Mouse (Mus musculus) limb, embryonic 10.5 days (tissue): ENCODE measurements around the gene Ano1. TPM values are rescaled to one million over a fixed set of nuclear protein-coding genes. Genes with fewer than 3 reads are reported as not detected.

Experiments used
- DNase-seq: peaks from one replicate; pipeline ENCODE4 v3.0.0-alpha.2; 2017; ENCODE audit warnings: low spot score
- H3K27ac ChIP-seq: fragments of 300-500 bp; sonication (generic); 2 replicates; pipeline ENCODE4 v1.5.1; 2016; ENCODE audit warnings: mild to moderate bottlenecking
- H3K27me3 ChIP-seq: fragments of 300-500 bp; sonication (generic); 2 replicates; pipeline ENCODE4 v1.6.1; 2016; ENCODE audit warnings: low read depth, mild to moderate bottlenecking; ENCODE audit not compliant: poor library complexity, severe bottlenecking
- H3K36me3 ChIP-seq: fragments of 300-500 bp; sonication (generic); 2 replicates; pipeline ENCODE4 v1.6.1; 2016; ENCODE audit warnings: mild to moderate bottlenecking, moderate library complexity
- H3K4me1 ChIP-seq: fragments of 300-500 bp; sonication (generic); 2 replicates; pipeline ENCODE4 v1.6.1; 2016
- H3K4me3 ChIP-seq: fragments of 300-500 bp; sonication (generic); 2 replicates; pipeline ENCODE4 v1.5.1; 2016; ENCODE audit warnings: mild to moderate bottlenecking, moderate library complexity
- H3K9me3 ChIP-seq: fragments of 300-500 bp; sonication (generic); replicated peaks from 2 replicates; pipeline ENCODE4 v1.6.1; 2016; ENCODE audit warnings: mild to moderate bottlenecking
- WGBS: fragments of 180-500 bp; shearing (Covaris S2); methylation state at CpG from one replicate; pipeline ENCODE4 v1.1.7; 2016; 5-methylcytosine and 5-hydroxymethylcytosine counted together
- polyA plus RNA-seq: library from polyadenylated mRNA; unstranded; fragments of >200 nt; fragmentation: Nextera tagmentation; extraction: Ambion mirVana; gene quantifications from 2 replicates; pipeline ENCODE4 v1.2.1, GENCODE M21; 2016

Ano1 gene
- polyA plus RNA-seq, 1 experiment from 2014 or later = 3.1 TPM

- no peak for DNase-seq
- peak overlapping the region; percentile 92 for H3K27ac ChIP-seq
- WGBS = 32% methylated on average over 8 of the region's 8 CpGs
Measured at GRCm38 (mm10) chr7:144554123-144554472, 197.7 kb downstream of the Ano1 start.

GRCm38 (mm10) chr7:144553237-144554122, 198.3 kb downstream of the Ano1 start, which contains the start of gene Ppfia1:
Gene Ppfia1 (minus strand): TSS chr7:144553729.
- H3K27ac ChIP-seq = peak within 1 kb of the TSS; percentile 92
- DNase-seq = peak; percentile 99
- 0 out of 2 replicates have a peak, but pooled peaks cover 3% of the 10 kb centered on the region for H3K27me3 ChIP-seq
- H3K4me1 ChIP-seq = peaks cover 24% of the 10 kb centered on the region
- H3K36me3 ChIP-seq = peaks cover 39% of the 10 kb centered on the region
- no peaks in the 10 kb centered on the region for H3K9me3 ChIP-seq
- WGBS = 1% methylated on average over 97 of the region's 97 CpGs
- H3K4me3 ChIP-seq = peak within 1 kb of the TSS; percentile 99

More at GRCm38 (mm10) chr7:144554123-144554472, 197.7 kb downstream of the Ano1 start:
- peak overlapping the region; percentile 99 for H3K4me3 ChIP-seq
- 0 out of 2 replicates have a peak, but pooled peaks cover 3% of the 10 kb centered on the region for H3K27me3 ChIP-seq
- H3K4me1 ChIP-seq = peaks cover 24% of the 10 kb centered on the region
- H3K9me3 ChIP-seq = no peaks in the 10 kb centered on the region
- peaks cover 33% of the 10 kb centered on the region for H3K36me3 ChIP-seq

DNA sequence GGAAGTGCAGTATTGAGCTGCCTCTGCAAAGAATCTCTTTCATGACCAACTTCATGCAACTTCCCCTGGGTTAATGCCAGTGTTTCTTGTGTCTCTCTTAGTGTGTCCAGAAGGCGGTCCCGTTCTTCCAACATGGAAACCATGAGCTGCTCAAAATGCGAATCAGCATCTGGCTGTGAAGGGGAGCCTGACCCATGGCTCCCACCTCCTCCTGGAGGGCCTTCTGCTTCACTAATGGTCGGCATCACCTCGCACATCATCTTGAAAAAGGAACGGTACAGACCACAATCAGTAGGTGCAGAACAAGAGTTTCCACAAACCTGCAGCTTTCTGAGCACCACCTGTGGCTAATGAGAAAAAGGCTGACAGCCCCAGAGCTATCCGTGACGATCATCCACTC, 199.5 kb downstream of the Ano1 start:
- Histone ChIP-seq H3K27ac (no peak overlapping the region), H3K27me3 (0 out of 2 replicates have a peak, but pooled peaks cover 3% of the 10 kb centered on the region), H3K4me1 (peaks cover 24% of the 10 kb centered on the region), H3K36me3 (peaks cover 49% of the 10 kb centered on the region), H3K9me3 (no peaks in the 10 kb centered on the region), H3K4me3 (peak overlapping the region; percentile 99)
- 87% methylated on average over 8 of the region's 8 CpGs for WGBS
- DNase-seq = no peak

DNA sequence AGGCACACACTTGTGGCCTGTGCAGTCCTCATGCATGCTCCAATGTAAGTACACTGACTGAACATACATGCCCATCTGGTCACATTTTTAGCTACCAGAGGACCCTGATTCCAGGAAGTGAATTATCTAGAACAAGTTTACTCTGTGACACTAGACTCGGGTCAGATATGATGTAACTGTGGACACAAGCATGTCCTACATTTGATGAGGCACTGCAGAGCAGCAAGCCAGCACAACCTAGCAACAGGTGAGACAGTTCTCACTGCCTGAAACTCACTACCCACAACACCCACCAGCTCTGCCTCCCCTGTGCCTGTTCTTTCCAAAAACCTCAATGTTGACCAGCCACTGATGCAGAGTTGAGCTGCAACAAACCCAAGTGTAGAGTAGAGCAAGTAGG, 201.0 kb downstream of the Ano1 start:
- WGBS = 94% methylated on average over 1 of the region's 1 CpGs
- no peak for DNase-seq
- peaks cover 24% of the 10 kb centered on the region for H3K4me1 ChIP-seq

DNA sequence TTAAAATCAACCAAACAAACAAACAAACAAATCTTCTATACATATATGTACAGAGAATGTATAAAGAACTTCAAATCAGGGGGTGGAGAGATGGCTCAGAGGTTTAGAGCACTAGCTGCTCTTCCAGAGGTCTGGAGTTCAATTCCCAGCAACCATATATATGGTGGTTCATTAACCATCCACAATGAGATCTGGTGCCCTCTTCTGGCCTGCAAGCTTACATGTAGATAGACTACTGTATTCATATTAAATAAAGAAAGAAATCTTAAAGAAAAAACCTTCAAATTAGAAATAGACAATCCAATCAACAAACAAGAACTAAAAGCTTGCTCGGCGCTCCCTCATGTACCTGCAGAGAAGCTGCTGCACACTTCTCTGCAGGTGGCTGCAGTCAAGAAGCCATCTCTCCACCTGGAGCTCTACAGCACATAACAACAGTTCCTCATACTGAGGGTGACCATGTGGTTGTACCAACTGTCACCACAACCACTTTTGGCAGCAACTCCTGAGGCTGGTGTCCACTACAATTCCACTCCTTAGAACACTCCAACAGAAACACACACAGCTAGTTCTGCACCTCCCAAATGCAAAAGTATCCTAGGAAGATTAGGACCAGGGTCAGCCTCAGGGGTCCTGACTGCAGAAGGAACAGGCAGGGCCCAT, 201.7 kb downstream of the Ano1 start:
- 98% methylated on average over 2 of the region's 2 CpGs for WGBS
- Histone ChIP-seq H3K9me3 (no peaks in the 10 kb centered on the region), H3K27me3 (no peaks in the 10 kb centered on the region), H3K27ac (no peak overlapping the region), H3K36me3 (peaks cover 71% of the 10 kb centered on the region), H3K4me1 (peaks cover 24% of the 10 kb centered on the region), H3K4me3 (no peak overlapping the region)
- DNase-seq = no peak

More for the DNA sequence above, 201.0 kb downstream of the Ano1 start:
- Histone ChIP-seq H3K27ac (no peak overlapping the region), H3K27me3 (0 out of 2 replicates have a peak, but pooled peaks cover 3% of the 10 kb centered on the region), H3K4me3 (no peak overlapping the region), H3K36me3 (peaks cover 64% of the 10 kb centered on the region), H3K9me3 (no peaks in the 10 kb centered on the region)

DNA sequence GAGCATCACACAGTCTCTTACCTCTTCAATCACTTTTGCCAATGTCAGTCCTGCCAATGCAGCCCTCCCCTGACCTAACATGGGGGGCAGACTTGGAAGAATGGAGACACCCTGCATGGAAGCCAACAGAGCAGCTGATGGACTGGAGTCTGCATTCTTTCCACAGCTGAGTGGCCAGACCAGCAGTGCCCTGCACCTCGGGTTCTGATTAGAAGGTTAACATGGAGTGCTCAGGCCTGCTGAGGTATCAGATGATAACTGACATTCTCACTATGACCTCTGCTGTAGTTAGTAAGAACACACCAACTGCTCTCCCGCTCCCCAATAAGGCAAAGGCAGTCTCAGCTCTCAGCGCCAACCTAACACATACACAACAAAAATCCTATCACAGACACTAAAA, 206.5 kb downstream of the Ano1 start:
- no peak for DNase-seq
- H3K27ac ChIP-seq = no peak overlapping the region
- H3K36me3 ChIP-seq = peaks cover 61% of the 10 kb centered on the region
- 95% methylated on average over 3 of the region's 3 CpGs for WGBS
- no peaks in the 10 kb centered on the region for H3K9me3 ChIP-seq
- no peaks in the 10 kb centered on the region for H3K4me1 ChIP-seq
- H3K4me3 ChIP-seq = no peak overlapping the region
- no peaks in the 10 kb centered on the region for H3K27me3 ChIP-seq

DNA sequence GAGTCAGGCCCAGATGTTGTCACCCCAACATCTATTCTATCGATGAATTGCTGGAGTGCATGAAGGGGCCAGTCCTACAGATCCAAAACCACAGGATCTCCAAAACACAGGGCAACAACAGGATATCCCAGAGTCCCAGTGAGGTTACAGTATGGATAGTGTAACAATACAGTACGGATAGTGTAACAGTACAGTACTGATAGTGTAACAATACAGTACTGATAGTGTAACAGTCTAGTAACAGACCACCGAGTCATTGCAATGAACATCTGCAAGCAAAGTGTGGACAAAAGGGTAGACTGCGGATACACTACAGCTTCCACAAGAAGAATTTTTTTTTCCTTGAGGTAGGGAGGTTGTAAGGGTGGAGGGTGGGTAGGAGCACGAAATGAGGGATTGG, 210.4 kb downstream of the Ano1 start:
- Histone ChIP-seq H3K4me3 (no peak overlapping the region), H3K36me3 (peaks cover 29% of the 10 kb centered on the region), H3K27ac (no peak overlapping the region), H3K4me1 (no peaks in the 10 kb centered on the region), H3K9me3 (no peaks in the 10 kb centered on the region), H3K27me3 (no peaks in the 10 kb centered on the region)
- WGBS = 94% methylated on average over 5 of the region's 5 CpGs
- DNase-seq = no peak

- Histone ChIP-seq H3K27ac (no peak overlapping the region), H3K9me3 (no peaks in the 10 kb centered on the region), H3K27me3 (no peaks in the 10 kb centered on the region), H3K4me3 (no peak overlapping the region), H3K4me1 (no peaks in the 10 kb centered on the region), H3K36me3 (peaks cover 12% of the 10 kb centered on the region)
- WGBS = 87% methylated on average over 2 of the region's 2 CpGs
- no peak for DNase-seq
Measured at GRCm38 (mm10) chr7:144539146-144539545, 212.6 kb downstream of the Ano1 start.

Other genes with a start within 250 kb of the Ano1 start
- gene Ppfia1, start 198.2 kb downstream of the Ano1 start, polyA plus RNA-seq = 43.2 and 45.5 TPM in 2 replicates
- 12.6 and 13.5 TPM in 2 replicates for gene Fadd, start 169.5 kb downstream of the Ano1 start, polyA plus RNA-seq
- 0.41 and 0.46 TPM in 2 replicates for gene Fgf3, start 86.1 kb upstream of the Ano1 start, polyA plus RNA-seq
- 1.5 and 3.2 TPM in 2 replicates for gene Fgf4, start 95.4 kb upstream of the Ano1 start, polyA plus RNA-seq
- 0.35 and 0.70 TPM in 2 replicates for gene Fgf15, start 144.6 kb upstream of the Ano1 start, polyA plus RNA-seq
- gene LTO1, start 163.1 kb upstream of the Ano1 start, polyA plus RNA-seq = 23.4 and 27.2 TPM in 2 replicates
- 152 and 160 TPM in 2 replicates for gene Ccnd1, start 188.0 kb upstream of the Ano1 start, polyA plus RNA-seq